Mouse (Mus musculus) neutrophil, adult 5-6 weeks (primary cell): Measurements from ENCODE around the gene Adam1b. TPM values are rescaled to one million over a fixed set of nuclear protein-coding genes. Genes with fewer than 3 reads are reported as not detected.

Source experiments
- ATAC-seq: fragments of 151-379, 151-347 bp; 2 replicates; pipeline ENCODE4 v1.8.0; 2017; ENCODE audit warnings: mild to moderate bottlenecking, moderate TSS enrichment; ENCODE audit not compliant: insufficient number of reproducible peaks, poor library complexity, low FRiP score, severe bottlenecking; ENCODE audit errors: extremely low read depth
- total RNA-seq: library from RNA; stranded (forward); fragments of 200-1000 nt; gene quantifications from 2 replicates; pipeline ENCODE4 v1.2.3, GENCODE M21; 2017

The Adam1b gene
- total RNA-seq = not detected in 2 replicates

GRCm38 (mm10) chr5:121503231-121503630, at the start of gene Adam1b:
Gene Adam1b, minus strand, starts transcription at chr5:121503435.
- ATAC-seq = no peak

DNA sequence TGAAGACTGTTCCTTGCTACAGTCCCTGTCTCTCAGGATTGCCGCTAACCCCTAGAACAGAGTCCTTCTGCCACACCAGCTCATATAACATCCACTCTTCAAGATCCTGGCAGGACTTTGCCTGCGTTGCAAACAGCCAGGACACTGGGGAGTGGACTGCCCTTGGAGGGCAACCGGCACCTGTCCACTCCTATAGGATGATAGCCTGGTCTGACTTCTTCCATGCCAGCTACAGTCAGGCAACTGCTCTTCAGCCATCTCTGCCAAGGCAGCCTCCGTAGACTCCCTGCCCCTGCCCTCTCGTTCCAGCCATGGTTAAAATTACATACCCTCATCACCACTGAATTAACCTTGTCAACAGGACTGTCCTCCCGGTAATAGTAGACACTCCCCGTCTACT, 46.0 kb upstream of the Adam1b start:
- ATAC-seq = no peak

GRCm38 (mm10) chr5:121547084-121547483, 43.8 kb upstream of the Adam1b start:
- no peak for ATAC-seq

DNA sequence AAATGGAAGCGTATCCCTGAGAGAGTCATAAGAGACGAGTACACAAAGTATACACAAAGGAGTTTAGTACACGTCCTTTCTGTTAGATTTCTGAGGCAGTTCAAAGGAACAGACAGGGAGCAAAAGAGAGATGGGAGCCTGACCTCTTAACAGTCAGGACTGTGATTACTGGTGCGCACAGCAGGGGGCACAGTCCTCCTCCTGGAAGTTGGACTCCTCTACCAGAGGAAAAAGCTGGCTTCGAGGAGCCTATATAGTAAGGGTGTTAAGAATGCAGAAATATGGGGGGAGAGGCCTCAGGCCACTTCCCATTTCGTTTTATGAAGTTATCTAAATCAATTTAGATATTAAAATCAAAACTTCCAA, 43.3 kb upstream of the Adam1b start:
- peak; percentile 39; the same call in 1 of the 2 replicates for ATAC-seq

- peak; percentile 85 for ATAC-seq
These were observed 42.7 kb upstream of the Adam1b start, which contains the start of gene Mapkapk5 for GRCm38 (mm10) chr5:121545793-121546529. Gene Mapkapk5, minus strand, starts transcription at chr5:121545905.

DNA sequence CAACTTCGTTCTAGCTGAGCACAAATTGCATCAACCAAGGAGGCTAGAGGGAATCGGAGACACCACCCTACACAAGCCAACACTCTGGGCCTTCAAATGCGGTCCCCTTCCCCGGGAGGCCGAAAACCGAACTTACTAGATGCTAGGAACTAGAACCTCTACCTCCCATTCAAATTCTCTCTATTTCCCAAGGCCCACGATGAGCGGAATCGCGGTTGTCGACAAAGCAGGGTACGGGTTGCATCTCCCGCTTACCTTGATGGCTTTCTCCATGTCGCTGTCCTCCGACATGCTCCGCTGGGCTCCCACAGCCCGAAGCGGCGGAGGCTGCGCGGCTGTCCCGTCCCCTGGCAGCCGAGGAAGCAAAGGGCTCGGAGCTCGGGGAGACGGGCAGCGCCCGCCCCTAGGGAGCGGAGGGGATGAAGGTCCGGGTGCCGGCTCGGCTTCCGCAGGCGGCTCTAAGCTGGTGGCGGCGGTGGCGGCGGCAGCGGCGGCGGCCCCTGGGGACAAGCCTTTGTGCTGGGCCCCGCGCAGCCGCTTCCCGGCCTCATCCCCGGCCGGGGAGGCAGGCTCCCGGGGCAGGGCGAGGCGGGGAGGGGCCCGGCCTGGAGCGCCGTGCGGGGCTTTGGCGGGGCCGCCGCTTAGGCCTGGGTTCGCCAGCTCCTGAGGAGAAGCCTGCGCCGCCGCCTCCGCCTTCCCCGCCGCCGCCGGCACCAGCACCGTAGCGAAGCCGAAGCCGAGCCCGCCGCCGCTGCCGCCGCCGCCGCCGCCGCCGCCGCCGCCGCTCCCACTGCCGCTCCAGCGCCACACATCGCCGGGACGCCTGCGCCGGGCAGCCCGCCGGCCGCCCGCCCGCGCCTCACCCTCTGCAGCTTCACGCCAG, 41.9 kb upstream of the Adam1b start, which contains the start of the genes Adam1a and Gm42878:
Adam1a (minus strand) TSS at position 573 of the 883 bp plus-strand sequence.
Gm42878 (minus strand) TSS at position 573 of the 883 bp plus-strand sequence.
- no peak for ATAC-seq

- no peak for ATAC-seq
These were observed 40.1 kb upstream of the Adam1b start for GRCm38 (mm10) chr5:121543370-121543769.

DNA sequence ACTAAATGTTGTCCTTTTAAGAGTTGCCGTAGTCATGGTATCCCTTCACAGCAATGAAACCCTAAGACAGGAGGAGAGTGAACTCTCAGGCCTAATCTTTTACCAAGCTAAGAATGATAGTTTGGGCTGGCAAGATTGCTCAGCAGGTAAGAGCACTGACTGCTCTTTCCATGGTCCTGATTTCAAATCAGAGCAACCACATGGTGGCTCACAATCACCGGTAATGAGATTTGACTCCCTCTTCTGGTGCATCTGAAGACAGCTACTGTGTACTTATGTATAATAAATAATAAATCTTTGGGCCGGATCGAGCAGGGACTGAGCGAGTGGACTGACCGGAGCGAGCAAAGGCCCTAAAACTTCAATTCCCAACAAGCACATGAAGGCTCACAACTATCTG, 38.0 kb upstream of the Adam1b start:
- ATAC-seq = no peak

- no peak for ATAC-seq
These were observed 36.8 kb upstream of the Adam1b start for GRCm38 (mm10) chr5:121540066-121540465.

DNA sequence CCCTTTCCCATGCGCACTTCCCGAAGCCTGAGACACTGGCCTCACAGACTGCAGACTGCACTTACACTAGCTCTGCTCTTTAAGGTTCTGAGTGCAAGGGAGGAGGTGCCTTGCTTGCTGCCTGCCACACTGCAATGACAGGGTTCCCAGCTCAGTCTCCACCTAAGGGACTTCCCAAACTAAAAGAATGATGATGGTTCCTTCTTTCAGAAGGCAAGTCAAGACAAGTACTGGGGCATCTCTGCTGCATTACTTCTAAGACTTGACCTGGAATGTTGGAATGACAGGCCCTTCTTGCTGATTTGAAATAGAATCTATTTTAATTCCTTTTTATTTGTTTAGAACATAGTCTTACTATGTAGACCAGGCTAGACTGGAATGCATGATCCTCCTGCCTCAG, 34.4 kb upstream of the Adam1b start:
- ATAC-seq = no peak

GRCm38 (mm10) chr5:121536921-121537555, 33.8 kb upstream of the Adam1b start:
- no peak for ATAC-seq

GRCm38 (mm10) chr5:121535116-121535515, 31.9 kb upstream of the Adam1b start:
- no peak for ATAC-seq

- 0 out of 2 replicates have a peak, but pooled peaks have one; percentile 23 for ATAC-seq
These were observed 31.3 kb upstream of the Adam1b start for GRCm38 (mm10) chr5:121534521-121534920.

DNA sequence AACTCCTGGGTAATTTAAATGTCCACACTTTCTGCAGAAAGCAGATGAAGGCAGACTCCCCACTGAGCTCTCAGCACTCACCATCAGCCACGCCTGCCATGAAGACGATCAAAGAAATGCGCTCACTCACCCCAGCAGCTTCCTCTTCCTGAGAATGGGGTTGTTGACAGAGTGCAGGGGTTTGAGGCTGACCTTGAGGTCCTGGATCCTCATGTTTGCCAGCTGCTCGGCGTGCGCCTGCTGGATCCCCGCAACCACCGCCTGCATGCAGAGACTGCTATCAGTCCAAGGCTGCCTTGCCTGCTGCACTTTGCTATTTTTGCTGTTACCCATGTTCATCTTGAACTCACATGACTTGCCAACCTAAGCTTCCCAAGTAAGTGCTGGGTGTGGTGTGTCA, 23.7 kb upstream of the Adam1b start:
- ATAC-seq = no peak

DNA sequence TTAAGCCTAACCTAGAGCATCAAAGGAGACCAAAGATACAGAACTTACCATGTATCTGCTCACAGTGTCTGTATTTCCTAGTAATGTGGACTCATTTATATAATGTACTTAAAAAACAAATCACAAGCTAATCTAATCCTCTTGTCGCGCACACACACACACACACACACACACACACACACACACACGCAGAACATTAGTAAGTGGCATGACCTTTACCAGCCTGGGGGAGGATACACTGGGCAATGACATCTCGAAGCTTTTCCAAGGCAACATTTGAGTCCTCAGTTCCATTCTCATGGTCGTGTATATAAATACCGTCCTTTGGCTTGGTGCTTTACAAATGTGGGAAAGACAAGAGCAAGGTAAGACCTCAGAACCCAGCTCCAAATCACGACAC, 23.3 kb upstream of the Adam1b start:
- no peak for ATAC-seq

GRCm38 (mm10) chr5:121525774-121526450, 22.7 kb upstream of the Adam1b start:
- no peak for ATAC-seq

- ATAC-seq = peak; percentile 59
These were observed 16.5 kb upstream of the Adam1b start for GRCm38 (mm10) chr5:121519758-121520157.

GRCm38 (mm10) chr5:121518983-121519382, 15.7 kb upstream of the Adam1b start:
- no peak for ATAC-seq

- no peak for ATAC-seq
These were observed 6.8 kb upstream of the Adam1b start for GRCm38 (mm10) chr5:121510009-121510408.
